Mouse (Mus musculus) kidney, postnatal 0 days (tissue): Measurements from ENCODE around the gene Lrrk1. TPM values are rescaled to one million over a fixed set of nuclear protein-coding genes. Genes with fewer than 3 reads are reported as not detected.

Source experiments
- ATAC-seq: fragments of 200-750 bp; cut with Nextera tagmentation; replicated peaks from 2 replicates; pipeline ENCODE4 v1.8.0; 2017; ENCODE audit warnings: low read depth, moderate number of reproducible peaks, moderate TSS enrichment, moderate library complexity; ENCODE audit not compliant: low FRiP score
- DNase-seq: peaks from one replicate; pipeline ENCODE4 v3.0.0-alpha.2; 2016; ENCODE audit warnings: low spot score
- H3K27ac ChIP-seq: fragments of 300-500 bp; sonication (generic); 2 replicates; pipeline ENCODE4 v1.5.1; 2014; ENCODE audit warnings: mild to moderate bottlenecking
- H3K27me3 ChIP-seq: fragments of 300-500 bp; sonication (generic); 2 replicates; pipeline ENCODE4 v1.6.1; 2014; ENCODE audit warnings: low read length, mixed read lengths; ENCODE audit not compliant: insufficient read depth
- H3K36me3 ChIP-seq: fragments of 300-500 bp; sonication (generic); 2 replicates; pipeline ENCODE4 v1.6.1; 2014; ENCODE audit warnings: low read length, mixed read lengths; ENCODE audit not compliant: insufficient read depth
- H3K4me1 ChIP-seq: fragments of 300-500 bp; sonication (generic); replicated peaks from 2 replicates; pipeline ENCODE4 v1.6.1; 2014; ENCODE audit warnings: antibody characterized with exemption, low read length, mixed read lengths; ENCODE audit not compliant: insufficient read depth
- H3K4me2 ChIP-seq: fragments of 300-500 bp; sonication (generic); 2 replicates; pipeline ENCODE4 v1.6.1; 2014; ENCODE audit warnings: mild to moderate bottlenecking, low read length, moderate library complexity, mixed read lengths
- H3K4me3 ChIP-seq: fragments of 300-500 bp; sonication (generic); replicated peaks from 2 replicates; pipeline ENCODE4 v1.5.1; 2014; ENCODE audit warnings: low read depth, low read length
- H3K9ac ChIP-seq: fragments of 300-500 bp; sonication (generic); 2 replicates; pipeline ENCODE4 v1.6.1; 2014; ENCODE audit warnings: low read depth, low read length
- H3K9me3 ChIP-seq: fragments of 300-500 bp; sonication (generic); replicated peaks from 2 replicates; pipeline ENCODE4 v1.6.1; 2016; ENCODE audit warnings: low read length, inconsistent platforms, mixed read lengths
- CTCF ChIP-seq: IDR thresholded peaks from 2 replicates; pipeline ENCODE4 v1.5.1; 2016; ENCODE audit warnings: antibody characterized with exemption, low read depth, mild to moderate bottlenecking, moderate library complexity
- WGBS: fragments of 180-500 bp; shearing (Covaris S2); extraction: QIAGEN DNeasy Blood & Tissue Kit; methylation state at CpG from one replicate; pipeline ENCODE4 v1.1.7; 2014; 5-methylcytosine and 5-hydroxymethylcytosine counted together
- polyA plus RNA-seq: library from polyadenylated mRNA; unstranded; fragments of >200 nt; fragmentation: Nextera tagmentation; extraction: Ambion mirVana; gene quantifications from 2 replicates; pipeline ENCODE4 v1.2.1, GENCODE M21; 2015

Lrrk1 gene
- polyA plus RNA-seq, 1 experiment from 2014 or later = 8.5 TPM

- no peak for TF ChIP-seq CTCF
- Histone ChIP-seq H3K27ac (no peak overlapping the region), H3K27me3 (no peaks in the 10 kb centered on the region), H3K4me3 (no peak overlapping the region), H3K9ac (no peak overlapping the region), H3K36me3 (no peaks in the 10 kb centered on the region), H3K9me3 (peaks cover 6% of the 10 kb centered on the region; the same call in 1 of the 2 replicates), H3K4me2 (no peak overlapping the region), H3K4me1 (no peaks in the 10 kb centered on the region)
- no peak for ATAC-seq
- DNase-seq = no peak
- 84% methylated on average over 2 of the region's 2 CpGs for WGBS
These were observed 178.2 kb downstream of the Lrrk1 start for GRCm38 (mm10) chr7:66209920-66210319.

GRCm38 (mm10) chr7:66201657-66202056 lies 186.5 kb downstream of the Lrrk1 start:
- H3K36me3 ChIP-seq = no peaks in the 10 kb centered on the region
- no peak for DNase-seq
- no peak overlapping the region for H3K4me3 ChIP-seq
- 86% methylated on average over 2 of the region's 2 CpGs for WGBS
- no peaks in the 10 kb centered on the region for H3K27me3 ChIP-seq
- no peak for ATAC-seq
- H3K4me2 ChIP-seq = no peak overlapping the region
- no peak overlapping the region for H3K27ac ChIP-seq
- H3K9me3 ChIP-seq = no peaks in the 10 kb centered on the region
- TF ChIP-seq CTCF = no peak
- no peak overlapping the region for H3K9ac ChIP-seq
- no peaks in the 10 kb centered on the region for H3K4me1 ChIP-seq

GRCm38 (mm10) chr7:66200791-66201450 lies 187.2 kb downstream of the Lrrk1 start:
- Histone ChIP-seq H3K4me3 (no peak overlapping the region), H3K9me3 (no peaks in the 10 kb centered on the region), H3K4me1 (no peaks in the 10 kb centered on the region), H3K36me3 (no peaks in the 10 kb centered on the region), H3K4me2 (no peak overlapping the region), H3K9ac (no peak overlapping the region), H3K27ac (no peak overlapping the region), H3K27me3 (no peaks in the 10 kb centered on the region)
- DNase-seq (peak; percentile 31), ATAC-seq (peak; percentile 61)
- WGBS = 19% methylated on average over 8 of the region's 8 CpGs
- no peak for TF ChIP-seq CTCF

- H3K27ac ChIP-seq = no peak overlapping the region
- H3K9ac ChIP-seq = no peak overlapping the region
- H3K27me3 ChIP-seq = no peaks in the 10 kb centered on the region
- 78% methylated on average over 3 of the region's 3 CpGs for WGBS
- no peak overlapping the region for H3K4me3 ChIP-seq
- H3K36me3 ChIP-seq = no peaks in the 10 kb centered on the region
- no peaks in the 10 kb centered on the region for H3K9me3 ChIP-seq
- no peaks in the 10 kb centered on the region for H3K4me1 ChIP-seq
- no peak for TF ChIP-seq CTCF
- no peak for DNase-seq
- no peak overlapping the region for H3K4me2 ChIP-seq
- 0 out of 2 replicates have a peak, but pooled peaks have one; percentile 50 for ATAC-seq
These were observed 187.8 kb downstream of the Lrrk1 start for GRCm38 (mm10) chr7:66200383-66200782.

- ATAC-seq (peak; percentile 31; the same call in 1 of the 2 replicates), DNase-seq (no peak)
- no peak for TF ChIP-seq CTCF
- Histone ChIP-seq H3K9ac (no peak overlapping the region), H3K4me2 (no peak overlapping the region), H3K36me3 (no peaks in the 10 kb centered on the region), H3K4me3 (no peak overlapping the region), H3K27me3 (no peaks in the 10 kb centered on the region), H3K9me3 (no peaks in the 10 kb centered on the region), H3K27ac (no peak overlapping the region), H3K4me1 (no peaks in the 10 kb centered on the region)
- WGBS = 77% methylated on average over 5 of the region's 5 CpGs
These were observed 188.7 kb downstream of the Lrrk1 start for GRCm38 (mm10) chr7:66199391-66199831.

GRCm38 (mm10) chr7:66198416-66198815 lies 189.7 kb downstream of the Lrrk1 start:
- Histone ChIP-seq H3K9ac (no peak overlapping the region), H3K27ac (no peak overlapping the region), H3K36me3 (no peaks in the 10 kb centered on the region), H3K27me3 (no peaks in the 10 kb centered on the region), H3K9me3 (no peaks in the 10 kb centered on the region), H3K4me1 (no peaks in the 10 kb centered on the region), H3K4me3 (no peak overlapping the region), H3K4me2 (no peak overlapping the region)
- 70% methylated on average over 10 of the region's 10 CpGs for WGBS
- no peak for TF ChIP-seq CTCF
- DNase-seq (no peak), ATAC-seq (no peak)
